Mouse (Mus musculus) c-Kit-positive CD71-positive TER-119-positive erythroid progenitor cells, embryonic 14.5 days (primary cell): ENCODE data around the gene Psmb5.

Source experiments
- DNase-seq: peaks from one replicate; pipeline ENCODE4 v3.0.0-alpha.2; 2013; ENCODE audit warnings: low spot score

The Psmb5 gene

GRCm38 (mm10) chr14:54617897-54618365 lies at the start of gene Psmb5:
Psmb5 (minus strand) TSS chr14:54618022.
- DNase-seq = peak; percentile 87

- DNase-seq = no peak
Observed at GRCm38 (mm10) chr14:54664477-54665222, 46.8 kb upstream of the Psmb5 start.

GRCm38 (mm10) chr14:54660009-54660408 lies 42.2 kb upstream of the Psmb5 start:
- DNase-seq = peak; percentile 68

GRCm38 (mm10) chr14:54653496-54653895 lies 35.7 kb upstream of the Psmb5 start:
- peak; percentile 85 for DNase-seq

GRCm38 (mm10) chr14:54652787-54653186 lies 35.0 kb upstream of the Psmb5 start:
- DNase-seq = no peak

- DNase-seq = no peak
Observed at GRCm38 (mm10) chr14:54651556-54651955, 33.7 kb upstream of the Psmb5 start.

- DNase-seq = peak; percentile 94
Observed at GRCm38 (mm10) chr14:54650621-54651454, 33.0 kb upstream of the Psmb5 start.

GRCm38 (mm10) chr14:54647900-54648299 lies 30.1 kb upstream of the Psmb5 start:
- DNase-seq = no peak

- DNase-seq = no peak
Observed at GRCm38 (mm10) chr14:54646898-54647636, 29.2 kb upstream of the Psmb5 start.

- DNase-seq = no peak
Observed at GRCm38 (mm10) chr14:54646455-54646854, 28.6 kb upstream of the Psmb5 start.

GRCm38 (mm10) chr14:54644294-54644693 lies 26.5 kb upstream of the Psmb5 start:
- DNase-seq = no peak

GRCm38 (mm10) chr14:54643011-54643410 lies 25.2 kb upstream of the Psmb5 start:
- no peak for DNase-seq

GRCm38 (mm10) chr14:54642224-54642944 lies 24.6 kb upstream of the Psmb5 start:
- no peak for DNase-seq

- peak; percentile 83 for DNase-seq
Observed at GRCm38 (mm10) chr14:54641305-54641969, 23.6 kb upstream of the Psmb5 start, which contains the start of gene Cdh24. Cdh24 (minus strand) TSS chr14:54641364.

GRCm38 (mm10) chr14:54640946-54641304 lies 23.1 kb upstream of the Psmb5 start, which contains the start of gene Gm17606:
Gm17606 (plus strand) TSS chr14:54640952.
- no peak for DNase-seq

GRCm38 (mm10) chr14:54640121-54640520 lies 22.3 kb upstream of the Psmb5 start:
- DNase-seq = no peak

GRCm38 (mm10) chr14:54638210-54638609 lies 20.4 kb upstream of the Psmb5 start:
- no peak for DNase-seq

GRCm38 (mm10) chr14:54636954-54637353 lies 19.1 kb upstream of the Psmb5 start:
- no peak for DNase-seq

- no peak for DNase-seq
Observed at GRCm38 (mm10) chr14:54634182-54634581, 16.4 kb upstream of the Psmb5 start.

GRCm38 (mm10) chr14:54632252-54632651 lies 14.4 kb upstream of the Psmb5 start:
- no peak for DNase-seq

- DNase-seq = no peak
Observed at GRCm38 (mm10) chr14:54631240-54631599, 13.4 kb upstream of the Psmb5 start.
